Mouse (Mus musculus) cortical plate, adult 2 months (tissue): ENCODE data around the gene Cstf2t.

Experiments used
- CTCF ChIP-seq: fragments of 200-500 bp; IDR thresholded peaks from 2 replicates; pipeline ENCODE4 v1.5.1; 2011; ENCODE audit warnings: mild to moderate bottlenecking, control low read depth, low read length; ENCODE audit not compliant: insufficient read depth; ENCODE audit errors: extremely low read depth
- POLR2A ChIP-seq: fragments of 200-500 bp; IDR thresholded peaks from 2 replicates; pipeline ENCODE4 v1.6.1; 2011; ENCODE audit warnings: mild to moderate bottlenecking, low read length, control low read depth; ENCODE audit not compliant: insufficient read depth; ENCODE audit errors: extremely low read depth

DNA sequence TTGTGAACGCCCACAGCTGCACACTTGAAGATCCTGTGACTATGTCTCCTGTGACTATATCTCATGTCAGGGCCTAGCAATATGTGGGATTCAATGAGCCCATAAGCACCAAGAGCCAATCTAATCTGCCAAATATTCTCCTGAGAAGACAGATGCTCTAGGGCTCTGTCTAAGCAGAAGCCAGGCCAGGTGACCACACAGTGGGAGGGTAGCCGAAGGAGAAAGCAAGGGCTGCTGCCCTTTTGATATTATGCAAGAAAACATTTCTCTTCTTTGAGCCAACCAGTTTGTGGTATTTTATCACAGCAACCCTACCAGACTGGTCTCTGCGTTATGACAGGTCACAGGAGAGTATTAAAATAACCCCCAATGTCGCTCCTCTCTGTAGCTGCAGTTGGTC lies 6.5 kb upstream of the Cstf2t start:
- TF ChIP-seq CTCF: no peak
- TF ChIP-seq POLR2A: no peak
